ENCODE assay signal across 8 mouse cellular contexts in the genomic region with DNA sequence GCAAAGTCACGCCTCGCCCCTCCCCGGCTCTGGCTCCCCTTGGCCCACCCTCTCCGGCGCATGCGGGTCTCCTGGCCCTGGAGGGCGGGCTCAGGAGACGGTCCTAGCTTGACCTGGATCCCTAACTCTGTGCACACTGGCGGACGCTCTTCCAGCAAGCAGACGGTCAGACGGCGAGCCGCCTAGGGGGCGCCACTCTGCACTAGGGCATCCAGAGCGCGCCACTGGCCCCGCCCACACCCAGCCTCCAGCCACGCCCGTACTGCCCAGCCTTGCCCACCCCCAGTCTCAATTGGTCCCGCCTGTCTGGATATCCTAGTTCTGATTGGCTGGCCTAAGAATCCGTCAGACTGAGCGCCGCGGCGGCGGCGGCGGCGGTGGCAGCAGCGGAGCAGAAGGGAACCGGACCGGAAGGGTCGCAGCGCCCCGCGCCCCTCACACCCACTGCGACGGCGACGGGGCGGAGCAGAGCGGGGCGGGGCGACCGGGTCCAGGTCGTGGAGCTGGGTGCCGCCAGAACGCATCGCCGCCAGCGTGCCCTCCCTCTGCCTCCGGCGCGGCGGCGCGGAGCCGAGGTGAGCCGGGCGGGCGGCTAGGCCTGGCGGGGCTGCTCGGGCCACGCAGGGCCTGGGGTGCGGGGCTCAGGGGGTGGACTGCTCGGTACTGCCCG. TPM values are rescaled to one million over a fixed set of nuclear protein-coding genes. Genes with fewer than 3 reads are reported as not detected.
A peak's percentile ranks its signal among the peaks of the same experiment; 100 is the strongest.
DNase-seq lines count a peak whose midpoint lies in the region; ATAC-seq and TF ChIP-seq lines count a peak whose summit lies in the region.

A gene (plus strand): TSS at position 351 of the 670 bp plus-strand sequence.

- peak within 1 kb of the TSS; percentile 93 for H3K27ac ChIP-seq in forebrain, embryonic 10.5 days
- H3K27ac ChIP-seq in heart, embryonic 15.5 days = peak within 1 kb of the TSS; percentile 91
- H3K27ac ChIP-seq in liver, embryonic 14.5 days = peak within 1 kb of the TSS; percentile 40
- peak within 1 kb of the TSS; percentile 78 for H3K27ac ChIP-seq in neural tube, embryonic 11.5 days (ENCODE audit: low read depth, low read length)
- H3K27ac ChIP-seq in stomach, postnatal 0 days (replicated peaks) = peak within 1 kb of the TSS; percentile 87

- TF ChIP-seq CTCF in liver, embryonic 14.5 days (IDR thresholded peaks at IDR 0.05; ENCODE audit: low read depth) = peak; percentile 95
- TF ChIP-seq CTCF in stomach, postnatal 0 days (IDR thresholded peaks at IDR 0.05; ENCODE audit: low read depth) = peak; percentile 90

- H3K27me3 ChIP-seq in forebrain, embryonic 10.5 days (ENCODE audit: poor library complexity, severe bottlenecking) = no peaks in the 10 kb centered on the region
- no peaks in the 10 kb centered on the region for H3K27me3 ChIP-seq in heart, embryonic 15.5 days
- H3K27me3 ChIP-seq in liver, embryonic 14.5 days (ENCODE audit: control insufficient read depth, insufficient read depth, low read length) = no peaks in the 10 kb centered on the region
- no peaks in the 10 kb centered on the region for H3K27me3 ChIP-seq in neural tube, embryonic 11.5 days (ENCODE audit: control insufficient read depth, insufficient read depth, low read length)
- no peaks in the 10 kb centered on the region for H3K27me3 ChIP-seq in stomach, postnatal 0 days (ENCODE audit: control insufficient read depth, insufficient read depth, low read length)

- WGBS in forebrain, embryonic 10.5 days = under 1% methylated on average over 66 of the region's 68 CpGs
- under 1% methylated on average over 48 of the region's 68 CpGs for WGBS in heart, embryonic 15.5 days
- under 1% methylated on average over 61 of the region's 68 CpGs for WGBS in liver, embryonic 14.5 days (ENCODE audit: insufficient replicate concordance)
- under 1% methylated on average over 42 of the region's 68 CpGs for WGBS in neural tube, embryonic 11.5 days
- under 1% methylated on average over 58 of the region's 68 CpGs for WGBS in stomach, postnatal 0 days

- H3K4me3 ChIP-seq in forebrain, embryonic 10.5 days = peak within 1 kb of the TSS; percentile 94
- peak within 1 kb of the TSS; percentile 97 for H3K4me3 ChIP-seq in heart, embryonic 15.5 days
- H3K4me3 ChIP-seq in liver, embryonic 14.5 days (ENCODE audit: insufficient read depth in 1 of 2, low read depth in 2 of 2, low read length in 2 of 2) = peak within 1 kb of the TSS; percentile 73 to 79
- peak within 1 kb of the TSS; percentile 91 for H3K4me3 ChIP-seq in neural tube, embryonic 11.5 days (ENCODE audit: low read depth, low read length)
- H3K4me3 ChIP-seq in stomach, postnatal 0 days (ENCODE audit: low read depth, low read length) = peak within 1 kb of the TSS; percentile 86

- H3K9ac ChIP-seq in heart, embryonic 15.5 days = peak within 1 kb of the TSS; percentile 95
- H3K9ac ChIP-seq in liver, embryonic 14.5 days (replicated peaks) = peak within 1 kb of the TSS; percentile 63
- peak within 1 kb of the TSS; percentile 88 for H3K9ac ChIP-seq in neural tube, embryonic 11.5 days (ENCODE audit: low read length)
- H3K9ac ChIP-seq in stomach, postnatal 0 days (ENCODE audit: low read length) = peak within 1 kb of the TSS; percentile 91

- peaks cover 27% of the 10 kb centered on the region for H3K4me1 ChIP-seq in forebrain, embryonic 10.5 days
- peaks cover 22% of the 10 kb centered on the region for H3K4me1 ChIP-seq in heart, embryonic 15.5 days (replicated peaks)
- peaks cover 13 to 33% of the 10 kb centered on the region in 2 experiments for H3K4me1 ChIP-seq in liver, embryonic 14.5 days (replicated peaks; ENCODE audit: control insufficient read depth in 2 of 2, insufficient read depth in 2 of 2, low read length in 1 of 2)
- H3K4me1 ChIP-seq in neural tube, embryonic 11.5 days (ENCODE audit: control insufficient read depth, insufficient read depth, low read length) = peaks cover 13% of the 10 kb centered on the region
- H3K4me1 ChIP-seq in stomach, postnatal 0 days (replicated peaks; ENCODE audit: control insufficient read depth, insufficient read depth) = peaks cover 3% of the 10 kb centered on the region; the same call in 1 of the 2 replicates

- H3K4me2 ChIP-seq in heart, embryonic 15.5 days = peak within 1 kb of the TSS; percentile 71
- H3K4me2 ChIP-seq in liver, embryonic 14.5 days (ENCODE audit: low read depth) = peak within 1 kb of the TSS; percentile 68
- H3K4me2 ChIP-seq in neural tube, embryonic 11.5 days (ENCODE audit: low read depth) = peak within 1 kb of the TSS; percentile 87
- H3K4me2 ChIP-seq in stomach, postnatal 0 days (replicated peaks; ENCODE audit: low read depth) = peak within 1 kb of the TSS; percentile 83

- DNase-seq in CD8-positive naive resting alpha-beta T cell, adult 2 months (ENCODE audit: low read depth in 2 of 2, low spot score in 2 of 2) = peak; percentile 95 to 97
- peak; percentile 98 for DNase-seq in c-Kit-positive CD71-negative TER-119-negative erythroid progenitor cells, embryonic 14.5 days (ENCODE audit: low read depth)
- peak; percentile 97 for DNase-seq in forebrain, embryonic 10.5 days (ENCODE audit: extremely low spot score, low spot score)
- DNase-seq in kidney, postnatal 25 days = peak; percentile 99
- peak; percentile 94 to 96 (median 95) for DNase-seq in liver, embryonic 14.5 days (ENCODE audit: low read depth in 3 of 3, low spot score in 3 of 3)
- DNase-seq in neural tube, embryonic 11.5 days (ENCODE audit: low spot score) = peak; percentile 98
- peak; percentile 98 for DNase-seq in stomach, postnatal 0 days (ENCODE audit: low spot score)

- peaks cover 13% of the 10 kb centered on the region; the same call in 1 of the 2 replicates for H3K36me3 ChIP-seq in forebrain, embryonic 10.5 days (replicated peaks)
- peaks cover 5% of the 10 kb centered on the region; the same call in 1 of the 2 replicates for H3K36me3 ChIP-seq in heart, embryonic 15.5 days
- H3K36me3 ChIP-seq in liver, embryonic 14.5 days (replicated peaks; ENCODE audit: control insufficient read depth, insufficient read depth, low read depth) = no peaks in the 10 kb centered on the region
- H3K36me3 ChIP-seq in neural tube, embryonic 11.5 days (ENCODE audit: control insufficient read depth, insufficient read depth, low read length) = no peaks in the 10 kb centered on the region
- H3K36me3 ChIP-seq in stomach, postnatal 0 days (ENCODE audit: control insufficient read depth, insufficient read depth, low read length) = no peaks in the 10 kb centered on the region; the same call in 1 of the 2 replicates

- H3K9me3 ChIP-seq in forebrain, embryonic 10.5 days = no peaks in the 10 kb centered on the region
- H3K9me3 ChIP-seq in heart, embryonic 15.5 days (replicated peaks) = no peaks in the 10 kb centered on the region
- no peaks in the 10 kb centered on the region for H3K9me3 ChIP-seq in liver, embryonic 14.5 days (ENCODE audit: control insufficient read depth, low read length)
- no peaks in the 10 kb centered on the region for H3K9me3 ChIP-seq in neural tube, embryonic 11.5 days (ENCODE audit: control insufficient read depth, low read length)
- no peaks in the 10 kb centered on the region for H3K9me3 ChIP-seq in stomach, postnatal 0 days (ENCODE audit: control insufficient read depth, low read length)

- peak; percentile 99 for ATAC-seq in heart, embryonic 15.5 days (replicated peaks; ENCODE audit: insufficient number of reproducible peaks, insufficient read depth, low FRiP score, low read depth)
- ATAC-seq in liver, embryonic 14.5 days (ENCODE audit: insufficient read depth) = peak; percentile 96
- ATAC-seq in neural tube, embryonic 11.5 days (ENCODE audit: insufficient read depth, low FRiP score, low TSS enrichment) = peak; percentile 99
- ATAC-seq in stomach, postnatal 0 days (ENCODE audit: low FRiP score, low TSS enrichment) = peak; percentile 98

- no peak for TF ChIP-seq EP300 in liver, embryonic 14.5 days (IDR thresholded peaks at IDR 0.05; ENCODE audit: low read depth)
- TF ChIP-seq EP300 in stomach, postnatal 0 days (optimal IDR thresholded peaks at IDR 0.05) = no peak

RNA-seq across cellular contexts. Expression of the gene that starts here (rescaled TPM):
- 21.8 and 23.8 TPM in 2 replicates for polyA plus RNA-seq in forebrain, embryonic 10.5 days (2016; fragmentation: Nextera tagmentation; extraction: Ambion mirVana)
- polyA plus RNA-seq in heart, embryonic 15.5 days (2015; fragmentation: Nextera tagmentation; extraction: Ambion mirVana) = 31.1 and 33.0 TPM in 2 replicates
- polyA plus RNA-seq in liver, embryonic 14.5 days (2012; rRNA removed) = 8.1 and 11.9 TPM in 2 replicates
- polyA plus RNA-seq in liver, embryonic 14.5 days (2014; fragmentation: Nextera tagmentation; extraction: Ambion mirVana) = 18.5 and 20.2 TPM in 2 replicates
- 50.9 and 51.8 TPM in 2 replicates for polyA plus RNA-seq in neural tube, embryonic 11.5 days (2014; fragmentation: Nextera tagmentation; extraction: Ambion mirVana)
- 19.2 and 19.7 TPM in 2 replicates for polyA plus RNA-seq in stomach, postnatal 0 days (2015; fragmentation: Nextera tagmentation; extraction: Ambion mirVana)

Comparison
In these comparisons a context has a peak if more than half of its experiments do, and no peak if none do; other contexts are left out.
1. Peak in every context shown above with its lines: DNase-seq, ATAC-seq, H3K4me3 ChIP-seq and H3K27ac ChIP-seq.
2. H3K27ac ChIP-seq: peak in every context shown above with its lines; median percentile 93 in forebrain, embryonic 10.5 days; 91 in heart, embryonic 15.5 days; 87 in stomach, postnatal 0 days; 78 in neural tube, embryonic 11.5 days; 40 in liver, embryonic 14.5 days.